Mouse (Mus musculus) lung, adult 2 months (tissue): ENCODE data around the gene Cdhr5.

Experiments used
- CTCF ChIP-seq: fragments of 200-500 bp; IDR thresholded peaks from 2 replicates; pipeline ENCODE4 v1.5.1; 2011; ENCODE audit warnings: mild to moderate bottlenecking, low read length, control low read depth; ENCODE audit not compliant: insufficient read depth
- POLR2A ChIP-seq: fragments of 200-500 bp; IDR thresholded peaks from 2 replicates; pipeline ENCODE4 v1.6.1; 2011; ENCODE audit warnings: low read depth, mild to moderate bottlenecking, control low read depth, low read length, borderline replicate concordance; ENCODE audit errors: extremely low read depth

- TF ChIP-seq CTCF: no peak
- no peak for TF ChIP-seq POLR2A
Measured at GRCm38 (mm10) chr7:141226535-141226934, 50.1 kb downstream of the Cdhr5 start.
